Mouse (Mus musculus) intestine, embryonic 15.5 days (tissue): Measurements from ENCODE around the gene Atp5e. TPM values are rescaled to one million over a fixed set of nuclear protein-coding genes. Genes with fewer than 3 reads are reported as not detected.

ENCODE experiments used
- ATAC-seq: fragments of 200-750 bp; cut with Nextera tagmentation; 2 replicates; pipeline ENCODE4 v1.8.0; 2017; ENCODE audit warnings: moderate TSS enrichment, moderate library complexity
- H3K27ac ChIP-seq: fragments of 300-500 bp; sonication (generic); 2 replicates; pipeline ENCODE4 v1.5.1; 2015; ENCODE audit warnings: mild to moderate bottlenecking, inconsistent platforms
- H3K27me3 ChIP-seq: fragments of 300-500 bp; sonication (generic); replicated peaks from 2 replicates; pipeline ENCODE4 v1.6.1; 2015; ENCODE audit warnings: inconsistent platforms
- H3K36me3 ChIP-seq: fragments of 300-500 bp; sonication (generic); 2 replicates; pipeline ENCODE4 v1.6.1; 2015; ENCODE audit warnings: inconsistent platforms
- H3K4me1 ChIP-seq: fragments of 300-500 bp; sonication (generic); replicated peaks from 2 replicates; pipeline ENCODE4 v1.6.1; 2015; ENCODE audit warnings: inconsistent platforms
- H3K4me2 ChIP-seq: fragments of 300-500 bp; sonication (generic); replicated peaks from 2 replicates; pipeline ENCODE4 v1.6.1; 2015; ENCODE audit warnings: mild to moderate bottlenecking, inconsistent platforms
- H3K4me3 ChIP-seq: fragments of 300-500 bp; sonication (generic); replicated peaks from 2 replicates; pipeline ENCODE4 v1.5.1; 2015; ENCODE audit warnings: inconsistent platforms
- H3K9ac ChIP-seq: fragments of 300-500 bp; sonication (generic); 2 replicates; pipeline ENCODE4 v1.6.1; 2015; ENCODE audit warnings: inconsistent platforms
- H3K9me3 ChIP-seq: fragments of 300-500 bp; sonication (generic); 2 replicates; pipeline ENCODE4 v1.6.1; 2016; ENCODE audit warnings: inconsistent platforms
- WGBS: fragments of 180-500 bp; shearing (Covaris S2); methylation state at CpG from one replicate; pipeline ENCODE4 v1.1.7; 2015; 5-methylcytosine and 5-hydroxymethylcytosine counted together
- polyA plus RNA-seq: library from polyadenylated mRNA; unstranded; fragments of >200 nt; fragmentation: Nextera tagmentation; extraction: Ambion mirVana; gene quantifications from 2 replicates; pipeline ENCODE4 v1.2.1, GENCODE M21; 2015

Gene Atp5e
- 746 and 850 TPM in 2 replicates for polyA plus RNA-seq

DNA sequence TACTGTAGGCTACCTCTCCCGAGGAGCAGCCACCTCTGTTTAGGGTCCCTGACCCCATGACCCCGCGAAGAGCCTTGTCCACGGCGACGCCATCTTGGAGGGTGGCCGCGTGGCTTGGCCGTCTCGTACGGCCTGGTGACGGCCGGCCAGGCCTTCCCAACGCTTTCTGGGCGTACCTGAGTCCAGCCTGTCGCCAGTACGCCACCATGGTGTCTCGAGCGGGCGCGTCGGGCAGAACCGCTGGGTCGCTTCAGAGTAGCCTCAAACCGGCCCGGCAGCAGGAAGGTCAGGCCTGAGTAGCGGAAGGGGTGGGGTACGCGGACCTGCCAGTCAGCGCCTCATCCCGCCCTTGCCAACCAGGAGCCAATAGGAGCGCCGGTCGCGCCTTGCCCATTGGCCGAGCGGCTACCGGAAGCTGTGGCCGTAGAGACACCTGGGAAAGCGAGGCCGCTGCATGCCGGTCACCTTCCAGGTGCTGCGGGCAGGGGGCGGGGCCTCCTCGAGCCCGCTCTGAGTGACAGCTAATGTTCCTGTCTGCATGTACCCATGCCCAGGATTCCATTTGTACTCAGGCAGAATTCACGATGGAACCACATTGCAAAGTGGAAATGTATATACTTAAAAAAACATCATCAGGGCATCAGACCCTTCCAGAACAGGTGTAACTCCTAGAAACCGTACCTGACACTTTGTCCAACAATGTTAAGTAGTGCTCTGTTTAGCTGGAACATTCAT lies at the start of gene Atp5e:
Atp5e (minus strand) TSS at position 317 of the 735 bp plus-strand sequence.
- 0 out of 2 replicates have a peak, but pooled peaks cover 5% of the 10 kb centered on the region for H3K4me1 ChIP-seq
- WGBS, result 2% methylated on average over 48 of the region's 48 CpGs
- no peaks in the 10 kb centered on the region for H3K27me3 ChIP-seq
- peaks cover 21% of the 10 kb centered on the region for H3K36me3 ChIP-seq
- H3K9me3 ChIP-seq, result no peaks in the 10 kb centered on the region
- peak within 1 kb of the TSS; percentile 73 for H3K27ac ChIP-seq
- peak within 1 kb of the TSS; percentile 76 for H3K4me3 ChIP-seq
- ATAC-seq, result peak; percentile 100
- peak within 1 kb of the TSS; percentile 89 for H3K4me2 ChIP-seq
- peak within 1 kb of the TSS; percentile 84 for H3K9ac ChIP-seq

DNA sequence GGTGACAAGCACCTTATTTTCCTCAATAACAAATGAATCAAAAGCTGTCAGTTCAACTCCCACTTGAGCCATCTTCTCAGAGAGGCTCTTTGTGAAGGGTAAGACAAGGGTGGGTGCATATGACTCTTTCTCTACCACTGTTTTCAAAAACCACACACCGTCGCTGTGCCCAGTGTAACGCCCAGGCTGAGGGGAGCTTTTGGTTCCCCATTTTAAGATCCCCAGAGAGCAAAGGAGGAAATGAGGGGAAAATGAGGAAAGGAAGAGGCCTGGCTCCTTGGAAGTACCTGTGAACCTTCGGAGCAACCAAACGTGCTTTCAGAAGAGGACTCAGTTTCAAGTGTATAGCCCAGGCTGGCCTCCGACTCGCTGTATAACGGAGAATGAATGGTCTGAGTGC lies 45.9 kb upstream of the Atp5e start:
- H3K4me3 ChIP-seq, result no peak overlapping the region
- no peaks in the 10 kb centered on the region for H3K27me3 ChIP-seq
- H3K27ac ChIP-seq, result no peak overlapping the region
- no peak overlapping the region for H3K9ac ChIP-seq
- no peak overlapping the region for H3K4me2 ChIP-seq
- no peaks in the 10 kb centered on the region for H3K4me1 ChIP-seq
- WGBS, result 93% methylated on average over 8 of the region's 8 CpGs
- no peak for ATAC-seq
- H3K9me3 ChIP-seq, result no peaks in the 10 kb centered on the region
- no peaks in the 10 kb centered on the region for H3K36me3 ChIP-seq

DNA sequence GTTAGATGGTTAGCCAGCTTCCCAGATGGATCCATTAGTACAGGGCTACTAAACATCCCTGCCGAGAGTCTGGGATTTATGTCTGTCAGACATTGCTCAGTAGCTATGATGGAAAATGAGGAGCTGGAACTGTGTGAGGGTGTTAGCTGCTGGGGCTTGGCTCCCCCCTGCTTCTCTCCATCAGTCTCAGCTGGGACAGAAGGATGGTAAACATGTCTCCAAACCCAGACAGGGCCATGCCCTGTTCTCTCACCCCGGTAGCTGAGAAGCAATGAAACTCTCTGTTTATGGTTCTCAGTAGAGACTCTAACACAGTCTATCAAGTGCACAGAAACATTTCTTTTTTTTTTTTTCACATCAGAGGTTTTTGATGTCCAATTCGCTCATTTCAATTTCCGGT lies 44.1 kb upstream of the Atp5e start:
- Histone ChIP-seq H3K4me3 (no peak overlapping the region), H3K9ac (no peak overlapping the region), H3K36me3 (no peaks in the 10 kb centered on the region), H3K27ac (no peak overlapping the region), H3K4me2 (no peak overlapping the region), H3K27me3 (no peaks in the 10 kb centered on the region), H3K4me1 (no peaks in the 10 kb centered on the region), H3K9me3 (no peaks in the 10 kb centered on the region)
- ATAC-seq, result no peak
- 65% methylated on average over 4 of the region's 4 CpGs for WGBS

DNA sequence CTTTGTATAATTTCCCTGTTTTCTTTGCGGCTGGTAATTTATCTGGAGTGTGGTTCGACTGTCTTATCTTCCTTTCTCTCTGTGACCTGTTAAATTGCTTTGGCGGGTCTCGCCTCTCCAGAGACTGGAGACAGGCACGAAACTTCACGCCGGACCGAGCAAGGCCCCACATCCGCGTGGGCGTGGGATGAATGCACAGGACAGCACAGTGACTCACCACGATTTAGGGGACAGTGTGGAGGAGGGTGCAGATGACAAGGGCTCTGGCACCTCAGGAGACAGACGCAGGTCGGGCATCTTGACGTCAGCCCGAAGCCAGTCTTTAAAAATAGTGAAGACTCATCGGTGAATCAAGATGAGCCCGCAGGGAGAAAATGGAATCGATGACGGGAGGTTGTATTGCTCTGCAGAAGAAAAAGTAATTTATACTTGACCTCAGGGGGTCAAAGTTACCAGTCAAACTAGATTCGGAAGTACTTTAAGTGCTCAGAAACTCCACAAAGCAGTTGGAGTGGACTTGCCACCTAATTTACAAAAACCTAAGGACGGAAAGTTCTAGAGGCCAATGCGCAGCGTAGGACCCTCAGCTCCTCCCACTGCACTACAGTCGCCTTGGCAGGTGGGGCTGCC lies 39.0 kb upstream of the Atp5e start:
- no peak overlapping the region for H3K27ac ChIP-seq
- no peak for ATAC-seq

DNA sequence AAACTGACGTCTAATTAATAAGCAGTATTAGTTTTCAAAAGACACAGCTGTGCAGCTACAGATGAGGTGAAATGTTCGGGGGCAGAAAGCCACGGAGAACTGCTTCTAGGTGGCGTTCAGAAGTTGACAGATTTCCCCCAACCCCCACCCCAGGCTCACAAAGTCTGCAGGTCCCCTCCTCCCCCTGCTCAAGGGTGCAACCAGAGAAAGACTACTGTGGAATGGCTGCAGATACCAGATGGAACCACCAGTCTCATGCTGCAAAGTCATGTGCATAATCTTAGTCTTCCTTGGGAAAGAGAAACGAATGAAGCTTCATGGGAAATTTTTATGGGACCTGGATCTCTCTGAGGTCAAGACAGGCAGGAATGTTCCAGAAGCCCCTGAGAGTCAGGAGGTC lies 38.4 kb upstream of the Atp5e start:
- 42% methylated on average over 5 of the region's 5 CpGs for WGBS
- Histone ChIP-seq H3K4me1 (no peaks in the 10 kb centered on the region), H3K9me3 (no peaks in the 10 kb centered on the region), H3K4me3 (no peak overlapping the region), H3K36me3 (no peaks in the 10 kb centered on the region), H3K9ac (no peak overlapping the region), H3K4me2 (no peak overlapping the region), H3K27me3 (no peaks in the 10 kb centered on the region), H3K27ac (no peak overlapping the region)
- ATAC-seq, result no peak

More for the DNA sequence above, 39.0 kb upstream of the Atp5e start:
- no peak overlapping the region for H3K9ac ChIP-seq
- H3K27me3 ChIP-seq, result no peaks in the 10 kb centered on the region
- WGBS, result 69% methylated on average over 25 of the region's 25 CpGs
- H3K36me3 ChIP-seq, result no peaks in the 10 kb centered on the region
- H3K4me1 ChIP-seq, result no peaks in the 10 kb centered on the region
- no peaks in the 10 kb centered on the region for H3K9me3 ChIP-seq
- no peak overlapping the region for H3K4me2 ChIP-seq
- no peak overlapping the region for H3K4me3 ChIP-seq

DNA sequence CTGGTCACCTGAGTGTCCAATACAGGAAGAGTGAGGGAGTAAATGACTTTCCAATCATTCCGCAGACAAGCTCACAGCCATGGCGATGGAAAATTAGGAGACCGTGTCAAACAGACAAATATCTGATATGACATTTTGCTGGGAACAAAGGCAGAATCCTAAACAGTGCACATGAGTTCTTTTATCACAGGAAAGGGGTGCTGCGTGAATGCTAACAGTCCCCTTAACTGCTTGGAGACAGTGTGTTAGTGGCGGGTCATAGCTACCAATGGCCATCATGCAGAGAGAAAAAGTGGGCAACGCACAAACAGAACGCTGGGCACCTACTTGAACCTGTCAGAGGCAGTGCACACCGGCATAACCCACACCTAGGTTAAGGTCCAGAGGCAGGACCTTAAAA lies 37.6 kb upstream of the Atp5e start:
- Histone ChIP-seq H3K4me2 (no peak overlapping the region), H3K4me1 (no peaks in the 10 kb centered on the region), H3K27ac (no peak overlapping the region), H3K4me3 (no peak overlapping the region), H3K9ac (no peak overlapping the region), H3K27me3 (no peaks in the 10 kb centered on the region), H3K36me3 (no peaks in the 10 kb centered on the region), H3K9me3 (no peaks in the 10 kb centered on the region)
- WGBS, result 94% methylated on average over 8 of the region's 8 CpGs
- ATAC-seq, result no peak

DNA sequence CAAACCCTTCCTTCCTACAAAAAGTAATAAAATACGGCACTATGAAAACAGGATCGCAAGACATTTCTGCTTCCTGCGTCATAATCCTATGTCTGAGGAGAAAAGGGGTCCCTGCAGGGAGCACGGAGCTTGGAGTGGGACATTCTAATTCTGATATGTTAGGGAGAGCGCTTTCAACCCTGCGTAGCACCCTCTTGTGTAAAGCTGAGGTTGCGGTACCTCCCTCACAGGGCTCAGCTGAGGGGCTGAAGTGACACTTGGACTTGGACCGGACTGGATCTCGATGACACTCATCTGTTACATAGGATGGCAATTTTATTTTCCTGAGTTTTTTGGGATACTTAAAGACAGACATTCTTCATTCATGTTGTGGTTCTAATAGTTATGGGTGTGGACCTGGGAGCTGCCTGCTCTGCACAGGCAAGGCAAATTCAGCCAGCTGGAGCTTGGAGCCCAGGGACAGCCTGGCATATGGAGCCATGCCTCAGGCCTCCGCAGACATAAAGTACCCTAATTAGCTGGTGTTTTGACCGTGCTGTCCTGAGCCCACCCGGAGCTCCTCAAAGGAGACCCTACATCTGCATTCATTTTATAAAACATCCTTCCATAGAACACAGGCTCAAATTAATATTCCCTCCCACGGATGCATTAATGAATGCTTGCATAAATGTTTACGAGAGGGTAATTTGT lies 37.1 kb upstream of the Atp5e start:
- Histone ChIP-seq H3K4me1 (no peaks in the 10 kb centered on the region), H3K9me3 (no peaks in the 10 kb centered on the region), H3K27me3 (no peaks in the 10 kb centered on the region), H3K36me3 (no peaks in the 10 kb centered on the region), H3K4me2 (no peak overlapping the region), H3K9ac (no peak overlapping the region), H3K4me3 (no peak overlapping the region), H3K27ac (no peak overlapping the region)
- 88% methylated on average over 14 of the region's 14 CpGs for WGBS
- no peak for ATAC-seq

DNA sequence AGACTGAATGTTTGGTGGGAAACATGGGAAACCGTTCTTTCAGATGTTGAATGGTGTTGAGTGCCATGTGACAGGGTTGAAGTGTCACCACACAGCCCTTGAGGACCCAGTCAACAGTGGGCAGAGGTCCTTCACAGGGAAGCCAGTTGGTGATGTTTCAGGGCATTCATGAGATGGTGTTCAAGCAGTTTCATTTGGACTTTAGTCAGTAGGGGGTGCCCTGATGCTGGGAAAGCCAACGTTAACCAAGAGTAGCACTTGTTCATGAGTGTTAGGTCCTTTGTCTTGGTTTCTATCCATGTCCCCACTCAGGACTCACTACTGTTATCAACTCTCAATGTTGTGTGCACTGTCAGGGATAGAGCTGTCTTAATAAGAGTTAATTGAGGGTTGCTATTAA lies 29.0 kb upstream of the Atp5e start:
- no peaks in the 10 kb centered on the region for H3K4me1 ChIP-seq
- WGBS, result 75% methylated on average over 2 of the region's 2 CpGs
- H3K9me3 ChIP-seq, result no peaks in the 10 kb centered on the region
- no peaks in the 10 kb centered on the region for H3K27me3 ChIP-seq
- no peak overlapping the region for H3K4me2 ChIP-seq
- no peak overlapping the region for H3K27ac ChIP-seq
- H3K9ac ChIP-seq, result no peak overlapping the region
- no peak for ATAC-seq
- no peak overlapping the region for H3K4me3 ChIP-seq
- no peaks in the 10 kb centered on the region for H3K36me3 ChIP-seq

DNA sequence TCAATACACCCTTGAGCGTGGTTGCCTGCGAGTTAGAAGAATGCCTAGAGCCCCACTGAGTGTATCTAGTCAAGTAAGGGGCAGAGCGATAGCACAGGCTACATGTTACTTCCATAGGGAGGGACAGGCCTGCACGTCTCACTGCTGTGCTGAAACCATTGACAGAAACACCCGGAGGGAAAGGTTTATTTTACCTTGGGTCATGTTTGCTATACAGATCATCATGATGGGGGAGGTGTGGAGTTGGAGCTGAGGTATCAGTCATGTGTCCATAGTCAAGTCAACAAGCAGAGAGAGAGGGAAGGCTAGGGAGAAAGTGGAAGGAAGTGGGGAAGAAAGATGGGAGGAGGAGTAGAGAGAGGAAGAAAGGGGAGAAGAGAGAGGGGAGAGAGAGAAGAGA lies 23.1 kb upstream of the Atp5e start:
- Histone ChIP-seq H3K4me1 (no peaks in the 10 kb centered on the region), H3K9me3 (no peaks in the 10 kb centered on the region), H3K27me3 (no peaks in the 10 kb centered on the region), H3K9ac (no peak overlapping the region), H3K36me3 (no peaks in the 10 kb centered on the region), H3K4me3 (no peak overlapping the region), H3K4me2 (no peak overlapping the region), H3K27ac (no peak overlapping the region)
- 62% methylated on average over 5 of the region's 5 CpGs for WGBS
- no peak for ATAC-seq

DNA sequence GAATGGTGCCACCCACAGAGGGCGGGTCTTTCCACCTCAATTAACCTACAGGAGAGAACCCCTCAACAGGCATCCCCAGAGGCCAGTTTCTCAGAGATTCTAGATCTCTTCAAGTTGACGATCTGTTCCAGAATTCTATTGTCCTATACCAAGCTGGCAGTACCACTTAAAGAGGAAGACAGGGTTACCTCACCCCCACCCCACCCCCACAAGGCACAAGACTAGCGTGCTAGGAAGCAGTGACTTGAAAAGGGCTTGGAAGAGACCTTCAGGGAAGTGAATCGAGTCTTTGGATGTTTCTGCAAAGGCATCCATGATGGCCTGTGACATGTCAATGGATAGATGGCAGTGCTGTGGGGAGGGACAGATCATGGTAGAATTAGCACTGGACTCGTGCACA lies 14.8 kb upstream of the Atp5e start:
- WGBS, result 77% methylated on average over 5 of the region's 5 CpGs
- Histone ChIP-seq H3K27ac (no peak overlapping the region), H3K9ac (no peak overlapping the region)

DNA sequence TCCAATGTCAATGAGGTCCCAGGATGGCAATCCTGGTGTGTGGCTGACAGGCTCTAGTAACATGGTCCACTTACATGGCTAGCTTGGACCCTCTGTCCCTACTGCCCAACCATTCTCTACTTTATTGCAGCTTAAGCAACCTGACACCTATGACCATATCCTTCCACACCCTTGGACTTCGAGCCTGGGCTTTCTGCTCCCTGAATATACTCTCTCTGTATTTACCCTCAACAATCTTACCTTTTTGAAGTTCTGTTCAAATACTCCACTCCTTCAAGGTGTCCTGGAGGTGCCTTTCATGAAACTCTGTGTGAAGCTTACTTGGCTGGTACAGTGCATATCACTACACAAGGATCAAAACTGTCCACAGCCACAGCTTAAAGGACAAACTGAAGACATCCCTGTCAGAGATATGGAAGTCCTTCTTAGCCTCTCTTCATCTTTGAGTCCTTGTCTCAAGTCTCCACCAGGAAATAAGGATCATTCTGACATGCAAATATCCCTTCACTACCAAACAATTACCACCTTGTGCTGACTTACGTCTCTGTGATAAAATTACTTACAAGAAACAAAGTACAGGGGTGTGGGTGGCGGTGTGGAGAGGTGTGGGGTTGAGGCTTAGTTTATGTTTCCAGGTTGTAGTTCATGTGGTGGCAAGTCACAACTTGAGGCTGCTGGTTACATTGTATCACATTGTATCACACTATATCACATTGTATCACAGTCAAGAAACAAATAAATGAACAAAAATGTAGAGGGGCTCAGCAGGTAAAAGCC lies 13.8 kb upstream of the Atp5e start:
- H3K27ac ChIP-seq, result peak overlapping the region; percentile 81
- WGBS, result 46% methylated on average over 3 of the region's 3 CpGs
- peak; percentile 61 for ATAC-seq
- H3K9ac ChIP-seq, result no peak overlapping the region
- no peaks in the 10 kb centered on the region for H3K27me3 ChIP-seq
- no peak overlapping the region for H3K4me3 ChIP-seq
- no peaks in the 10 kb centered on the region for H3K36me3 ChIP-seq
- no peaks in the 10 kb centered on the region for H3K9me3 ChIP-seq
- 0 out of 2 replicates have a peak, but pooled peaks cover 11% of the 10 kb centered on the region for H3K4me1 ChIP-seq
- peak overlapping the region; percentile 9; the same call in 1 of the 2 replicates for H3K4me2 ChIP-seq

More for the DNA sequence above, 14.8 kb upstream of the Atp5e start:
- H3K4me1 ChIP-seq, result 0 out of 2 replicates have a peak, but pooled peaks cover 4% of the 10 kb centered on the region
- no peaks in the 10 kb centered on the region for H3K36me3 ChIP-seq
- ATAC-seq, result peak; percentile 10; the same call in 1 of the 2 replicates
- H3K9me3 ChIP-seq, result no peaks in the 10 kb centered on the region
- no peak overlapping the region for H3K4me2 ChIP-seq
- no peak overlapping the region for H3K4me3 ChIP-seq
- H3K27me3 ChIP-seq, result no peaks in the 10 kb centered on the region

DNA sequence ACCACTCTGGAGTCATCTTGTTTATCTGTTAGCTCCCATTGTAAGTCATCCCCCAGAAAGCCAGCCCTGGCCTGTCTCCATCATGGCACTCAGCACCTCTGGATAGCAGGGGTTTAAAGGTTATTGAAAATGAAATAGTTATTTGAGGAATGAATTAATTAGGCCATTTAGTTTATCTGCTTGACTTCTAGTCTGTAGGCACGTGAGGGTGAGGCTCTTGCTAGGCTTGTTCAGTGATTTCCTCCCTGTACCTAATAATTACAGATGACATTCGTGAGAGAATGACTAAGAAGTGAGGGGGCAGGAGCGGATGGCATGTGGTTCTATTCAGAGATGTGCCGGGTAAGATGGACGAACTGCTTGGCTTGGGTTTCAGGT lies 9.6 kb upstream of the Atp5e start:
- peak overlapping the region; percentile 83 for H3K4me3 ChIP-seq
- H3K27ac ChIP-seq, result peak overlapping the region; percentile 76
- H3K27me3 ChIP-seq, result no peaks in the 10 kb centered on the region
- H3K36me3 ChIP-seq, result peaks cover 6% of the 10 kb centered on the region; the same call in 1 of the 2 replicates
- no peak for ATAC-seq
- WGBS, result 74% methylated on average over 5 of the region's 5 CpGs
- peak overlapping the region; percentile 83 for H3K4me2 ChIP-seq
- 0 out of 2 replicates have a peak, but pooled peaks cover 28% of the 10 kb centered on the region for H3K4me1 ChIP-seq
- H3K9me3 ChIP-seq, result no peaks in the 10 kb centered on the region
- peak overlapping the region; percentile 47; the same call in 1 of the 2 replicates for H3K9ac ChIP-seq
